Mouse (Mus musculus) C2C12 (cell line): ENCODE data around the gene Olfr1095. TPM values are rescaled to one million over a fixed set of nuclear protein-coding genes. Genes with fewer than 3 reads are reported as not detected.

Experiments used
- H3K27me3 ChIP-seq: one replicate; pipeline ENCODE4 v1.6.1; 2011; ENCODE audit not compliant: control insufficient read depth, insufficient read depth, insufficient read length
- H3K36me3 ChIP-seq: one replicate; pipeline ENCODE4 v1.6.1; 2011; ENCODE audit not compliant: control insufficient read depth, insufficient read depth
- H3K4me3 ChIP-seq: one replicate; pipeline ENCODE4 v1.5.1; 2011; ENCODE audit warnings: mild to moderate bottlenecking, control low read depth; ENCODE audit not compliant: poor library complexity, insufficient read depth, severe bottlenecking
- H3K79me2 ChIP-seq: one replicate; pipeline ENCODE4 v1.6.1; 2011; ENCODE audit not compliant: control insufficient read depth, insufficient read depth
- H3K79me3 ChIP-seq: one replicate; pipeline ENCODE4 v1.6.1; 2011; ENCODE audit warnings: low read depth, control low read depth
- H3ac ChIP-seq: one replicate; pipeline ENCODE3; 2011; ENCODE audit warnings: low read depth; ENCODE audit not compliant: control insufficient read depth, insufficient read length
- CEBPB ChIP-seq: IDR thresholded peaks from one replicate; pipeline ENCODE4 v1.6.1; 2011; ENCODE audit warnings: low read depth, mild to moderate bottlenecking, control low read depth, moderate library complexity
- CTCF ChIP-seq: IDR thresholded peaks from one replicate; pipeline ENCODE4 v1.5.1; 2011; ENCODE audit not compliant: control insufficient read depth, insufficient read depth, insufficient read length
- FOSL1 ChIP-seq: IDR thresholded peaks from one replicate; pipeline ENCODE4 v1.8.0; 2011; ENCODE audit warnings: mild to moderate bottlenecking, low read length; ENCODE audit not compliant: poor library complexity, insufficient read depth, severe bottlenecking
- MAX ChIP-seq: IDR thresholded peaks from one replicate; pipeline ENCODE4 v1.6.1; 2011; ENCODE audit warnings: mild to moderate bottlenecking, control low read depth
- MYOD1 ChIP-seq: IDR thresholded peaks from one replicate; pipeline ENCODE4 v1.6.1; 2011; ENCODE audit warnings: low read depth; ENCODE audit not compliant: control insufficient read depth, insufficient read length
- MYOG ChIP-seq: IDR thresholded peaks from one replicate; pipeline ENCODE4 v1.6.1; 2011; ENCODE audit not compliant: control insufficient read depth, insufficient read length; ENCODE audit errors: extremely low read depth
- USF1 ChIP-seq: IDR thresholded peaks from one replicate; pipeline ENCODE4 v1.6.1; 2011; ENCODE audit warnings: low read depth, mild to moderate bottlenecking, control low read depth, moderate library complexity
- long read RNA-seq, 2 experiments: library from polyadenylated mRNA; unstranded; transcript quantifications; one replicate each; pipeline ENCODE4 v2.0.0; 2019 to 2020
- polyA plus RNA-seq: library from polyadenylated mRNA; unstranded; fragments of >200 nt; fragmentation: generic; extraction: Trizol; gene quantifications from one replicate; pipeline ENCODE4 v1.2.1, GENCODE M21; 2012; ENCODE audit warnings: missing spikeins

The Olfr1095 gene
- not detected for polyA plus RNA-seq
- long read RNA-seq, experiment 1 = 0 reads
- long read RNA-seq, experiment 2 = 0 reads

- no peak for TF ChIP-seq CEBPB
- TF ChIP-seq MAX = no peak
- TF ChIP-seq FOSL1 = no peak
- TF ChIP-seq MYOG = no peak
- no peak for TF ChIP-seq CTCF
- TF ChIP-seq MYOD1 = no peak
- TF ChIP-seq USF1 = no peak
- no peak within 1 kb of the TSS for H3K4me3 ChIP-seq
Observed at GRCm38 (mm10) chr2:86851596-86851995, at the start of gene Olfr1095. Olfr1095 (minus strand) TSS chr2:86851696.

GRCm38 (mm10) chr2:86892116-86892515 is 40.6 kb upstream of the Olfr1095 start, which contains the start of gene Olfr1097:
Olfr1097 (minus strand) TSS chr2:86892216.
- no peaks in the 10 kb centered on the region for H3K79me2 ChIP-seq
- H3ac ChIP-seq = no peak within 1 kb of the TSS
- TF ChIP-seq CEBPB (no peak), USF1 (no peak), FOSL1 (no peak), MYOG (no peak), MYOD1 (no peak), CTCF (no peak), MAX (no peak)
- no peaks in the 10 kb centered on the region for H3K36me3 ChIP-seq
- H3K4me3 ChIP-seq = no peak within 1 kb of the TSS
- H3K27me3 ChIP-seq = no peaks in the 10 kb centered on the region
- no peaks in the 10 kb centered on the region for H3K79me3 ChIP-seq

More at GRCm38 (mm10) chr2:86851596-86851995, at the start of gene Olfr1095:
- no peaks in the 10 kb centered on the region for H3K27me3 ChIP-seq
- H3K36me3 ChIP-seq = no peaks in the 10 kb centered on the region
- H3K79me2 ChIP-seq = no peaks in the 10 kb centered on the region
- no peak within 1 kb of the TSS for H3ac ChIP-seq
- H3K79me3 ChIP-seq = no peaks in the 10 kb centered on the region

DNA sequence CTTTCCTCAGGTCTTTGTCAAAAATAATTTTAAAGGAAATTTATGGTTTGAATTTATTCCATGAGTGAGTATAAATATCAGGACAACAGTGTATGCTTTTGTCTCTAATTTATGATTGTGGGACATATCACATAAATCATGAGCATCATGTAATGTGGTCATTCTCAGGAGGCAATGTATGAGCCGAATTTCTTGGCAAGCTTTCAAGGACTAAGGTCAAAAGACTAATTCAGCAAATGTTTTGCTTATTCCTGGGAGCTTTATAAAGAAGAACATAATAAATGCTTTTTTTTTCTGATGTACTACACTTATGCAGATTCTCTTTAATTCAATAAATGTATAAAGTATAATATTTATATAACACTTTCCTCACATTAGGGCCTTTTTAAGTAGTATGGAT is 23.2 kb upstream of the Olfr1095 start, which contains the start of gene Gm13723:
Gm13723 (minus strand) TSS at position 101 of the 400 bp plus-strand sequence.
- Histone ChIP-seq H3K79me3 (no peaks in the 10 kb centered on the region), H3K36me3 (no peaks in the 10 kb centered on the region), H3K27me3 (no peaks in the 10 kb centered on the region), H3K4me3 (no peak within 1 kb of the TSS), H3ac (no peak within 1 kb of the TSS), H3K79me2 (no peaks in the 10 kb centered on the region)
- TF ChIP-seq MYOG (no peak), CEBPB (no peak), CTCF (no peak), FOSL1 (no peak), MAX (no peak), MYOD1 (no peak), USF1 (no peak)

GRCm38 (mm10) chr2:86824363-86824762 is 27.1 kb downstream of the Olfr1095 start, which contains the start of gene Olfr1094:
Olfr1094 (plus strand) TSS chr2:86824663.
- Histone ChIP-seq H3K4me3 (no peak within 1 kb of the TSS), H3K27me3 (no peaks in the 10 kb centered on the region), H3ac (no peak within 1 kb of the TSS), H3K79me3 (no peaks in the 10 kb centered on the region), H3K36me3 (no peaks in the 10 kb centered on the region), H3K79me2 (no peaks in the 10 kb centered on the region)
- TF ChIP-seq FOSL1 (no peak), USF1 (no peak), MYOD1 (no peak)

DNA sequence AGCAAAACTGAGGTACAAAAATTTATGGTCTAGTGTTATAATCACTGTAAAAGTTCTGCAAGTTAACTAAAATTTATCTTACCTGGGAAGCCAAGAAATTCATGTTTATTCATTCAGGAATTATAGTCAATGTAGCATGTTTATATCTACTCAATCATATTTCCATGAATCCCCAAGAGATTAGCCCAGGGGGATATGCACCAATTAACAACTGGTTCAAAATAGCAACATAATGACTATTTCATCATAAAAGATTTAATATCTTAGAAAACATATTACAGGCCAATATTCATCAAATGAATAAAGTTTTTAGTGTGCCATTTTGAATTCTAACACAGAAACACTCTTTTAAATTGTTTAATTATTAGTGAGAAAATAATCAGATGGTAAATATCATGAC is 41.6 kb downstream of the Olfr1095 start, which contains the start of gene Olfr141:
Olfr141 (minus strand) TSS at position 101 of the 400 bp plus-strand sequence.
- Histone ChIP-seq H3K79me3 (no peaks in the 10 kb centered on the region), H3K79me2 (no peaks in the 10 kb centered on the region), H3ac (no peak within 1 kb of the TSS), H3K27me3 (no peaks in the 10 kb centered on the region), H3K36me3 (no peaks in the 10 kb centered on the region), H3K4me3 (no peak within 1 kb of the TSS)
- TF ChIP-seq MYOD1 = no peak
- no peak for TF ChIP-seq MYOG
- TF ChIP-seq CEBPB = no peak

Other genes with a start within 250 kb of the Olfr1095 start
- not detected for gene Olfr1084, start 212.0 kb downstream of the Olfr1095 start, polyA plus RNA-seq
- gene Olfr1085, start 189.7 kb downstream of the Olfr1095 start, polyA plus RNA-seq = not detected
- not detected for gene Olfr1086, start 171.6 kb downstream of the Olfr1095 start, polyA plus RNA-seq
- gene Olfr1087, start 153.3 kb downstream of the Olfr1095 start, polyA plus RNA-seq = not detected
- gene Olfr1089, start 118.0 kb downstream of the Olfr1095 start, polyA plus RNA-seq = not detected
- not detected for gene Olfr1090, start 92.7 kb downstream of the Olfr1095 start, polyA plus RNA-seq
- not detected for gene Olfr1093, start 69.2 kb downstream of the Olfr1095 start, polyA plus RNA-seq
- not detected for gene Olfr141, start 41.7 kb downstream of the Olfr1095 start, polyA plus RNA-seq
- not detected for gene Olfr1094, start 27.0 kb downstream of the Olfr1095 start, polyA plus RNA-seq
- gene Gm13723, start 23.1 kb upstream of the Olfr1095 start, polyA plus RNA-seq = not detected
- gene Olfr1097, start 40.5 kb upstream of the Olfr1095 start, polyA plus RNA-seq = not detected
- gene Olfr1098, start 72.8 kb upstream of the Olfr1095 start, polyA plus RNA-seq = not detected
- not detected for gene Olfr1099, start 109.0 kb upstream of the Olfr1095 start, polyA plus RNA-seq
- gene Olfr1100, start 128.3 kb upstream of the Olfr1095 start, polyA plus RNA-seq = not detected
- gene Olfr1101, start 139.5 kb upstream of the Olfr1095 start, polyA plus RNA-seq = not detected
- gene Olfr1102, start 146.7 kb upstream of the Olfr1095 start, polyA plus RNA-seq = not detected
- not detected for gene Olfr1104, start 175.4 kb upstream of the Olfr1095 start, polyA plus RNA-seq
- not detected for gene Olfr1105, start 184.8 kb upstream of the Olfr1095 start, polyA plus RNA-seq
- not detected for gene Olfr1106, start 200.6 kb upstream of the Olfr1095 start, polyA plus RNA-seq
- gene Olfr1107, start 224.1 kb upstream of the Olfr1095 start, polyA plus RNA-seq = not detected
- not detected for gene Olfr1109, start 244.3 kb upstream of the Olfr1095 start, polyA plus RNA-seq